Mouse (Mus musculus): ENCODE data around the gene Selplg. TPM values are rescaled to one million over a fixed set of nuclear protein-coding genes. Genes with fewer than 3 reads are reported as not detected.

Selplg gene
- polyA plus RNA-seq, 1 experiment = 13.6 TPM

DNA sequence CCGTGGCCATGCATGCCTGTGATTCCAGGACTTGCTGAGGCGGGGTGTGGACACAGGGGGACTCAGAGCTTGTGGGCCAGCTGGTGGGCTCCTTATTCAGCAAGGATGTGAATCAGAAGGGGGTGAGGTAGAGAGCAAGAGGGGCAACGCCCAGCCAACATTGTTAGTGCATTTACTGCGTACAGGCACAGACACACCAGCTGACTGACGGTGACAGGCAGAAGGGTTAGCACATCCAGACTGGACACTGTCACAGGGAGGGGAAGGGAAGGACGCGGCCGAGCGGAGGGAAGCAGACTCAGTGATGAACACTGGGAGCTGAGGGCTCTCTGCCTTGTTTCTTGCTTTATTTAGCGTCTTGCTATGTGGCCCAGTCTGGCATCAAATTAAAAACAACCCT is 21.1 kb upstream of the Selplg start:
- H3K27me3 ChIP-seq (ENCODE audit: control insufficient read depth, insufficient read depth, low read length) = no peaks in the 10 kb centered on the region
- H3K4me3 ChIP-seq (replicated peaks; ENCODE audit: insufficient read depth, low read depth, low read length) = no peak overlapping the region
- 85% methylated on average over 10 of the region's 10 CpGs for WGBS
- DNase-seq = no peak
- H3K4me1 ChIP-seq (ENCODE audit: control insufficient read depth, insufficient read depth, low read length) = peaks cover 4% of the 10 kb centered on the region
- H3K27ac ChIP-seq (ENCODE audit: insufficient read depth, low read length) = no peak overlapping the region
- no peak for TF ChIP-seq CTCF (IDR thresholded peaks at IDR 0.05; ENCODE audit: borderline replicate concordance, insufficient read depth, low read depth, low read length)
- no peak for TF ChIP-seq POLR2A (IDR thresholded peaks at IDR 0.05; ENCODE audit: borderline replicate concordance, insufficient read depth, low read length)

- H3K4me1 ChIP-seq (ENCODE audit: control insufficient read depth, insufficient read depth, low read length) = peaks cover 3% of the 10 kb centered on the region; the same call in 1 of the 2 replicates
- H3K27ac ChIP-seq (ENCODE audit: insufficient read depth, low read length) = no peak overlapping the region
- DNase-seq = no peak
- H3K27me3 ChIP-seq (ENCODE audit: control insufficient read depth, insufficient read depth, low read length) = no peaks in the 10 kb centered on the region
- WGBS = 93% methylated on average over 7 of the region's 7 CpGs
- no peak overlapping the region for H3K4me3 ChIP-seq (replicated peaks; ENCODE audit: insufficient read depth, low read depth, low read length)
- TF ChIP-seq CTCF (IDR thresholded peaks at IDR 0.05; ENCODE audit: borderline replicate concordance, insufficient read depth, low read depth, low read length) = no peak
- TF ChIP-seq POLR2A (IDR thresholded peaks at IDR 0.05; ENCODE audit: borderline replicate concordance, insufficient read depth, low read length) = no peak
Measured at GRCm38 (mm10) chr5:113852463-113852862, 20.0 kb upstream of the Selplg start.

GRCm38 (mm10) chr5:113850680-113851230 is 18.3 kb upstream of the Selplg start:
- Histone ChIP-seq H3K4me1 (ENCODE audit: control insufficient read depth, insufficient read depth, low read length) (peaks cover 7% of the 10 kb centered on the region), H3K27ac (ENCODE audit: insufficient read depth, low read length) (no peak overlapping the region), H3K4me3 (replicated peaks; ENCODE audit: insufficient read depth, low read depth, low read length) (no peak overlapping the region), H3K27me3 (ENCODE audit: control insufficient read depth, insufficient read depth, low read length) (no peaks in the 10 kb centered on the region)
- WGBS = 88% methylated on average over 8 of the region's 8 CpGs
- no peak for DNase-seq
- TF ChIP-seq POLR2A (IDR thresholded peaks at IDR 0.05; ENCODE audit: borderline replicate concordance, insufficient read depth, low read length) (no peak), CTCF (IDR thresholded peaks at IDR 0.05; ENCODE audit: borderline replicate concordance, insufficient read depth, low read depth, low read length) (no peak)

- no peak for DNase-seq
Measured at GRCm38 (mm10) chr5:113847636-113848035, 15.2 kb upstream of the Selplg start.

DNA sequence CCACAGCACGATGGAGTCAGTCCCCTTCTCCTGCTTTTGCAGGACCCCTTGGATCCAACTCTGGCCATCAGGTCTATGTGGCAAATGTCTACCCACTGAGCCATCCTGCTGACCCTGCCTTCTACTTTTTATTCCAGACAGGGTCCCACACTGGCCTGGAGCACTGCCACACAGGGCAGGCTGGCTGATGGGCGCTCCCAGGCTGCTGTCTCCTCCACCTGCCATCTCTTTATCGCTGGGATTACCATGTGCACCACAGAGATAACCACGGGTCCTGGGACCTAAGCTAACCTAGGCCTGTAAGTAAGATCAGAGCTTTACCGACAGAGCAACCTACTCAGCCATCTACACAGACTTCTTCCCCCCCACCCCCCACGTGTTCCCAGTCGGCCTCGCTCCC is 14.2 kb upstream of the Selplg start:
- H3K27me3 ChIP-seq (ENCODE audit: control insufficient read depth, insufficient read depth, low read length) = no peaks in the 10 kb centered on the region
- H3K27ac ChIP-seq (ENCODE audit: insufficient read depth, low read length) = no peak overlapping the region
- H3K4me3 ChIP-seq (replicated peaks; ENCODE audit: insufficient read depth, low read depth, low read length) = no peak overlapping the region
- WGBS = 85% methylated on average over 8 of the region's 8 CpGs
- peaks cover 4% of the 10 kb centered on the region for H3K4me1 ChIP-seq (ENCODE audit: control insufficient read depth, insufficient read depth, low read length)
- TF ChIP-seq CTCF (IDR thresholded peaks at IDR 0.05; ENCODE audit: borderline replicate concordance, insufficient read depth, low read depth, low read length) (no peak), POLR2A (IDR thresholded peaks at IDR 0.05; ENCODE audit: borderline replicate concordance, insufficient read depth, low read length) (no peak)
- DNase-seq = no peak

More at GRCm38 (mm10) chr5:113847636-113848035, 15.2 kb upstream of the Selplg start:
- peaks cover 4% of the 10 kb centered on the region for H3K4me1 ChIP-seq (ENCODE audit: control insufficient read depth, insufficient read depth, low read length)
- no peaks in the 10 kb centered on the region for H3K27me3 ChIP-seq (ENCODE audit: control insufficient read depth, insufficient read depth, low read length)
- no peak overlapping the region for H3K27ac ChIP-seq (ENCODE audit: insufficient read depth, low read length)
- TF ChIP-seq POLR2A (IDR thresholded peaks at IDR 0.05; ENCODE audit: borderline replicate concordance, insufficient read depth, low read length) (no peak), CTCF (IDR thresholded peaks at IDR 0.05; ENCODE audit: borderline replicate concordance, insufficient read depth, low read depth, low read length) (no peak)
- H3K4me3 ChIP-seq (replicated peaks; ENCODE audit: insufficient read depth, low read depth, low read length) = no peak overlapping the region
- WGBS = 83% methylated on average over 9 of the region's 9 CpGs

DNA sequence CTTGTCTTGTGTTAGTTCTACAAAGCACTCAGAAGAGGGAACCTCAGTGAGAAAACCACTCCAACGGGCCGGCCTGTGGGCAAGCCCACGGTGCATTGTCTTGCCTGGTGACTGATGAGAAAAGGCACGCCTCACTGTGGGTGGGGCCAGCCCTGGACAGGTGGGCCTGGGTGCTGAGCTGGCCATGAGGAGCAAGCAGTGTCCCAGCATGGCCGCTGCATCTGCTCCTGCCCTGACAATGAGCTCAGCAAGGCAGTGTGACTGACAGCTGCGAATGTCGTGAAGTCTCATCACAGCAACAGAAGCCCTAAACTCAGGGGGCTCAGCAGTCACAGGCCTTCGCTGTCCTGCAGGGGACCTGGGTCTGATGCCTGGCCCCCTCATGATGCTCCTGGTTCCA is 13.2 kb upstream of the Selplg start:
- no peak for DNase-seq
- Histone ChIP-seq H3K4me3 (replicated peaks; ENCODE audit: insufficient read depth, low read depth, low read length) (no peak overlapping the region), H3K27me3 (ENCODE audit: control insufficient read depth, insufficient read depth, low read length) (no peaks in the 10 kb centered on the region), H3K27ac (ENCODE audit: insufficient read depth, low read length) (no peak overlapping the region), H3K4me1 (ENCODE audit: control insufficient read depth, insufficient read depth, low read length) (peaks cover 4% of the 10 kb centered on the region)
- 92% methylated on average over 8 of the region's 8 CpGs for WGBS
- TF ChIP-seq CTCF (IDR thresholded peaks at IDR 0.05; ENCODE audit: borderline replicate concordance, insufficient read depth, low read depth, low read length) (no peak), POLR2A (IDR thresholded peaks at IDR 0.05; ENCODE audit: borderline replicate concordance, insufficient read depth, low read length) (no peak)

DNA sequence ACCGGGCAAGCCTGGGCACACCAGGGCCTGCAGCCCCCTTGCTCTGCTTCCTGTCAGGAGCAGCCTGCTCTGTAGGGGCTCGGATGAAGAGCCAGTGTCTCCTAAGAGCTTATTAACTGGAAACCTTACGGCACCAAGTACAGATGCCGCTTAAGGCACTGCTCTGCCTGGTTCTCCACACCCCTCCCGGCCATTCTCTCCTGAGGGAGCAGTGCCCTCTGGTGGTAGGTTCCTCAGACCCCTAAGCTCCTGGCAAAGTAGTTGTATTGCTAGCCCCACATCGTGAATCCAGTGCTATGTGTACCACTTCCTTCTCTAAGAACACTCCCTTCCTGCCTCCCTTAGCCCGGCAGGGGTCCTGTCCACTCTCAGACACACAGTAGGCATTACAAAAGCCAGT is 12.3 kb upstream of the Selplg start:
- WGBS = 49% methylated on average over 7 of the region's 7 CpGs
- no peak overlapping the region for H3K4me3 ChIP-seq (replicated peaks; ENCODE audit: insufficient read depth, low read depth, low read length)
- no peak overlapping the region for H3K27ac ChIP-seq (ENCODE audit: insufficient read depth, low read length)
- no peaks in the 10 kb centered on the region for H3K27me3 ChIP-seq (ENCODE audit: control insufficient read depth, insufficient read depth, low read length)
- H3K4me1 ChIP-seq (ENCODE audit: control insufficient read depth, insufficient read depth, low read length) = peaks cover 4% of the 10 kb centered on the region
- peak in 1 of 2 experiments; percentile 36 for DNase-seq
- TF ChIP-seq CTCF (IDR thresholded peaks at IDR 0.05; ENCODE audit: borderline replicate concordance, insufficient read depth, low read depth, low read length) (peak; percentile 68), POLR2A (IDR thresholded peaks at IDR 0.05; ENCODE audit: borderline replicate concordance, insufficient read depth, low read length) (no peak)

DNA sequence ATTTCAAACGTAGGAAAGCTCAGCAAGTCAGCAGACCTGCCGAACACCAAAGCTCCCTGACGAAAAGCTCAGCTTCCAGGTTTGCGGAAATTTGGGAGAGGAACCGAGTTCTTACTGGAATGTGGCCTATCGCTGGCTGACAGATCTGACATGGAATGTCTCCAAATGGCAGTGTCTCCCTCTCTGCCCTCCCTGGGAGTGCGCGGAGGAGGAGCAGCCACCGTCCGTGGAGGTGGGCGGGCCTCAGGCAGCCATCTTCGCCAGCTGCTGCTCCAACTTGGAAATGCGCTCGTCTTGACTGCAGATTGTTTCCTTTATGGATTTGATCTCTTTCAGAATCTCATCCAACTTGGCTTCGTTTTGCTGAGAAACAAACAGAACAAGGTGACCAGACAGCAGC is 11.7 kb upstream of the Selplg start:
- 43% methylated on average over 15 of the region's 15 CpGs for WGBS
- DNase-seq = no peak
- Histone ChIP-seq H3K4me3 (replicated peaks; ENCODE audit: insufficient read depth, low read depth, low read length) (no peak overlapping the region), H3K27me3 (ENCODE audit: control insufficient read depth, insufficient read depth, low read length) (no peaks in the 10 kb centered on the region), H3K4me1 (ENCODE audit: control insufficient read depth, insufficient read depth, low read length) (peaks cover 4% of the 10 kb centered on the region), H3K27ac (ENCODE audit: insufficient read depth, low read length) (no peak overlapping the region)
- TF ChIP-seq POLR2A (IDR thresholded peaks at IDR 0.05; ENCODE audit: borderline replicate concordance, insufficient read depth, low read length) (no peak), CTCF (IDR thresholded peaks at IDR 0.05; ENCODE audit: borderline replicate concordance, insufficient read depth, low read depth, low read length) (no peak)
